In the genomic region with DNA sequence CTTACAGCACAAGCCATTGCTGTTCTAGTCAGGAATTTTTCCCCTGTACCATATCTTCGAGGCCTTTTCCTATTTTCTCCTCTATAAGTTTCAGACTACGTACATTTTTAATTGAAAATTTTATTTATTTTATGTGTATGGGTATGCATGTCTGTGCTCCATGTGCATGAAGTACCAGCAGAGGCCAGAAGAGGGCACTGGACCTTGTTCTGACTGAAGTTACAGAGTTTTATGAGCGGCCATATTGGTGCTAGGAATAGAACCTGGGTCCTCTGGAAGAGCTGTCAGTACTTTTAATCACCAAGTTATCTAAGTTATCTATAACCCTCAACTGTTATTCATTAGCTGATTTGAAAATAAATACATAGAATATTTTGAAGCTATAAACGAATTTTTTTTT, we compare ENCODE assay signal across 16 mouse cellular contexts.
DNase-seq lines count a peak whose midpoint lies in the region; ATAC-seq and TF ChIP-seq lines count a peak whose summit lies in the region.
"Had no signal": no experiment of that assay in that cellular context is flagged by ENCODE, and none has a peak within 500 bp of the region (broad histone marks: within the 10 kb centered on the region; RNA-seq: fewer than 3 reads in every experiment).

No protein-coding gene starts in this region.

- H3K9ac ChIP-seq in liver, adult 2 months (ENCODE audit: low read depth, low read length), result no peak overlapping the region
- H3K9ac ChIP-seq: hindbrain, embryonic 15.5 days had no signal

- ATAC-seq in megakaryocyte progenitor cell, adult 5-6 weeks (replicated peaks; ENCODE audit: poor library complexity), result no peak

- TF ChIP-seq POLR2A in cerebellum, adult 2 months (IDR thresholded peaks at IDR 0.05; ENCODE audit: borderline replicate concordance, insufficient read depth, low read length), result no peak
- TF ChIP-seq POLR2A in liver, adult 2 months (IDR thresholded peaks at IDR 0.05; ENCODE audit: extremely low read depth, insufficient read depth, low read length), result no peak

- no peak overlapping the region for H3K27ac ChIP-seq in cerebellum, adult 2 months (ENCODE audit: insufficient read depth, low read length)
- no peak overlapping the region for H3K27ac ChIP-seq in liver, adult 2 months (replicated peaks; ENCODE audit: insufficient read depth, low read depth, low read length)
- H3K27ac ChIP-seq: hindbrain, embryonic 15.5 days had no signal

- no peaks in the 10 kb centered on the region for H3K27me3 ChIP-seq in cerebellum, adult 2 months (ENCODE audit: control insufficient read depth, insufficient read depth, low read length)
- no peaks in the 10 kb centered on the region for H3K27me3 ChIP-seq in liver, adult 2 months (ENCODE audit: control insufficient read depth, insufficient read depth, low read length)
- H3K27me3 ChIP-seq: hindbrain, embryonic 15.5 days had no signal

- no peaks in the 10 kb centered on the region for H3K36me3 ChIP-seq in liver, adult 2 months (ENCODE audit: control insufficient read depth, insufficient read depth, low read length)
- H3K36me3 ChIP-seq: hindbrain, embryonic 15.5 days had no signal

- H3K4me3 ChIP-seq in cerebellum, adult 2 months (replicated peaks; ENCODE audit: insufficient read depth, low read depth, low read length), result no peak overlapping the region
- H3K4me3 ChIP-seq in liver, adult 2 months (ENCODE audit: insufficient read depth, low read depth, low read length), result no peak overlapping the region
- H3K4me3 ChIP-seq: hindbrain, embryonic 15.5 days had no signal

- H3K79me2 ChIP-seq in liver, adult 2 months (ENCODE audit: control insufficient read depth, insufficient read depth, low read length), result no peaks in the 10 kb centered on the region

- 92% methylated on average over 4 of the region's 4 CpGs for WGBS in cerebellum, adult 2 months
- WGBS in liver, adult 2 months, result 96% methylated on average over 4 of the region's 4 CpGs

- TF ChIP-seq CTCF in cerebellum, adult 2 months (IDR thresholded peaks at IDR 0.05; ENCODE audit: borderline replicate concordance, insufficient read depth, low read depth, low read length), result 0 out of 2 replicates have a peak, but pooled peaks have one; percentile 4
- TF ChIP-seq CTCF in liver, adult 2 months (IDR thresholded peaks at IDR 0.05; ENCODE audit: low read depth, low read length), result 0 out of 2 replicates have a peak, but pooled peaks have one; percentile 16

- DNase-seq in cerebellum, adult 2 months, result no peak
- DNase-seq in cerebellum, adult 11 months, result no peak
- DNase-seq in liver, adult 2 months (ENCODE audit: extremely low read depth, low read depth, low spot score), result no peak
- DNase-seq in liver (no peak), ES-CJ7 (ENCODE audit: low read depth, low spot score) (peak; percentile 52)
- peak; percentile 55 for DNase-seq in naive thymus-derived CD4-positive, alpha-beta T cell, adult 2 months (ENCODE audit: low read depth)
- DNase-seq in adrenal gland, adult 18-20 months (ENCODE audit: low spot score in 2 of 2), result no peak
- DNase-seq: adrenal gland, postnatal 10 days; cerebellum, postnatal 36 days; layer of hippocampus, adult 9-11 months; left cerebral cortex, postnatal 4 days; lung, adult 18-20 months; right cerebral cortex, adult 18-20 months; thymus, postnatal 25 days had no signal

- H3K4me1 ChIP-seq in cerebellum, adult 2 months (ENCODE audit: control insufficient read depth, insufficient read depth, low read length), result no peaks in the 10 kb centered on the region
- no peaks in the 10 kb centered on the region for H3K4me1 ChIP-seq in liver, adult 2 months (ENCODE audit: control insufficient read depth, insufficient read depth, low read length)
- H3K4me1 ChIP-seq: hindbrain, embryonic 15.5 days had no signal

Comparison
In these comparisons a context has a peak if more than half of its experiments do, and no peak if none do; other contexts are left out.
1. DNase-seq: peak in ES-CJ7 (single experiment) and naive thymus-derived CD4-positive, alpha-beta T cell, adult 2 months (single experiment); none in cerebellum, adult 2 months (0 of 2), cerebellum, adult 11 months (single experiment), liver, adult 2 months (single experiment), liver (single experiment) and adrenal gland, adult 18-20 months (0 of 2).